Mouse (Mus musculus): Measurements from ENCODE around the gene Rnh1. TPM values are rescaled to one million over a fixed set of nuclear protein-coding genes. Genes with fewer than 3 reads are reported as not detected.

The Rnh1 gene
- polyA plus RNA-seq, 1 experiment from 2014 or later = 55.7 TPM

DNA sequence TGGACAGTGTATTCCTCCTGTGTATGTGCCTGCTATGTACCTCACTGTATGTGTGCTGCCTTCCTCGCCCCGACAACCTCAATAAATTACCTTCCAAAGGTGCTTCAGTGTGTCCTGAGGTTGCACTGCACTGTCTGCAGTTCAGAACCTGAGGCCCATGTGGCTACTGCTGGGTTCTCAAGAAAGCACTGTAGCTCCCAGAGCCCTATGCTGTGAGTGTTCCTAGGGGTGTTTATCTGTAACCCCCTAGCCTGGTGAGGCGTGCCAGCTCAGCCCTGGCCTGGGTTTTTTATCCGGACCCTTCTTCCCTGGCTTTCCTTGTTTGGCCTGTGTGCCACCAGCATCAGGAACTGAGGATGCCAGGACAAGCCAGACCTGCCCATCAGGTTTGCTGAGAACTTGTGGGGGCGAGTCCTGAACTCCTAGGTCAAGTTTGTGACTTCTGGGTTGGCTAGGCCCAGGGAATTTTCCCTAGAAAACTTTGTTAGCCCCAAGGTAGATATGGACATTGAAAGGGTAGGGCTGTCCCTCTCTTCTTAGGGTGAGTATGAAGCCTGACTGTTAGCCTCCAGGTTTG lies 46.0 kb upstream of the Rnh1 start:
- Histone ChIP-seq H3K36me3 (replicated peaks; ENCODE audit: insufficient read depth, low read length) (peaks cover 4% of the 10 kb centered on the region; the same call in 1 of the 2 replicates), H3K27me3 (ENCODE audit: insufficient read depth, low read length) (no peaks in the 10 kb centered on the region), H3K4me1 (ENCODE audit: insufficient read depth) (peaks cover 68% of the 10 kb centered on the region), H3K27ac (ENCODE audit: low read depth) (no peak overlapping the region), H3K4me2 (ENCODE audit: low read depth, low read length) (no peak overlapping the region), H3K9ac (replicated peaks) (no peak overlapping the region), H3K9me3 (ENCODE audit: low read length) (no peaks in the 10 kb centered on the region), H3K4me3 (ENCODE audit: low read depth, low read length) (no peak overlapping the region)
- no peak for TF ChIP-seq EP300 (IDR thresholded peaks at IDR 0.05; ENCODE audit: low read depth)
- TF ChIP-seq CTCF (IDR thresholded peaks at IDR 0.05; ENCODE audit: low read depth) = no peak
- no peak for ATAC-seq
- WGBS (ENCODE audit: insufficient replicate concordance) = 82% methylated on average over 5 of the region's 5 CpGs
- no peak for DNase-seq

DNA sequence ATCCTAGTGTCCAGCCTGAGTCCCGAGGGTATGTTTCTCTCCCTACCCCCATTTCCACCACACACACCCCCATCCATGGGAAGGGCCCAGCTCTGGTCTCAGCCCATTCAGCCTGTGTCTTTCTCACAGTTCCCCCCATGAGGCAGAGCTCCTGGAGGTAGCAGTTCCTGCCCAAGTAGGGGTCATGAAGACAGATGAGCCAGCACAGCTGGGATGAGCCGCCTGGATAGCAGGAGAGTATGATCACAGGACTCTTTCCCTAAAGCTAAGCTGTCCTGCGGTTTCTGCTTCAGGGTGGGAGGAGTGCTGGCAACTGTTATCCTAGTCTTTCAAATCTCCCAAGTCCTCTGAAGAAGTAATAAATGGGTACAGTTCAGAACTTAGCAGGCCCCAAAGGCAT lies 45.5 kb upstream of the Rnh1 start:
- DNase-seq = no peak
- H3K4me1 ChIP-seq (ENCODE audit: insufficient read depth) = peaks cover 68% of the 10 kb centered on the region

DNA sequence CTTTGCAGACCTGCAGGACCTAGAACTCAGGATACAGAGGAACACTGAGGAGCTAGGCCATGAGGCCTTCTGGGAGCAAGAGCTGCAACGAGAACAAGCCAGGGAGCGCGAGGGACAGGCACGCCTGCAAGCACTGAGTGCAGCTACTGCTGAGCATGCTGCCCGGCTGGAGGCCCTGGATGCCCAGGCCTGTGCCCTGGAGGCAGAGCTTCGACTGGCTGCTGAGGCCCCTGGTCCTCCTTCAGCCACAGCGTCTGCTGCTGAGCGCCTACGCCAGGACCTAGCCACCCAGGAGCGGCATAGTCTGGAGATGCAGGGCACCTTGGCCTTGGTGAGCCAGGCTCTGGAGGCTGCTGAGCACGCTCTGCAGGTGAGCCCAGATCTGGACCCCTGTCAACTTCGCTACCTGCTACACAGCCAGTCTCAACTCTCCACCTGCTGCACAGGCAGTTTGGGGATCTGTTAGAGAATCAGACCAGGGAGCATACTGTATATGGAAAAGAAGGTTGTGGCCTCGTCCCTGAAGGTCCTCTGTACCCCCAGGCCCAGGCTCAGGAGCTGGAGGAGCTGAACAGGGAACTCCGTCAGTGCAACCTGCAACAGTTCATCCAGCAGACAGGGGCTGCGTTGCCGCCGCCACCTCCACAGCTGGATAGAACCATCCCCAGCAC lies 44.8 kb upstream of the Rnh1 start:
- WGBS (ENCODE audit: insufficient replicate concordance) = 88% methylated on average over 17 of the region's 17 CpGs
- ATAC-seq = no peak
- no peak for TF ChIP-seq CTCF (IDR thresholded peaks at IDR 0.05; ENCODE audit: low read depth)
- no peak for TF ChIP-seq EP300 (IDR thresholded peaks at IDR 0.05; ENCODE audit: low read depth)
- Histone ChIP-seq H3K9ac (replicated peaks) (peak overlapping the region; percentile 75), H3K4me3 (ENCODE audit: low read depth, low read length) (no peak overlapping the region), H3K27me3 (ENCODE audit: insufficient read depth, low read length) (no peaks in the 10 kb centered on the region), H3K27ac (ENCODE audit: low read depth) (no peak overlapping the region), H3K4me2 (ENCODE audit: low read depth, low read length) (peak overlapping the region; percentile 99), H3K36me3 (replicated peaks; ENCODE audit: insufficient read depth, low read length) (peaks cover 4% of the 10 kb centered on the region; the same call in 1 of the 2 replicates), H3K9me3 (ENCODE audit: low read length) (no peaks in the 10 kb centered on the region), H3K4me1 (ENCODE audit: insufficient read depth) (peaks cover 62% of the 10 kb centered on the region)
- DNase-seq = no peak

More for the DNA sequence above, 45.5 kb upstream of the Rnh1 start:
- Histone ChIP-seq H3K27me3 (ENCODE audit: insufficient read depth, low read length) (no peaks in the 10 kb centered on the region), H3K4me3 (ENCODE audit: low read depth, low read length) (no peak overlapping the region), H3K27ac (ENCODE audit: low read depth) (no peak overlapping the region), H3K4me2 (ENCODE audit: low read depth, low read length) (peak overlapping the region; percentile 33), H3K9ac (replicated peaks) (no peak overlapping the region), H3K9me3 (ENCODE audit: low read length) (no peaks in the 10 kb centered on the region), H3K36me3 (replicated peaks; ENCODE audit: insufficient read depth, low read length) (peaks cover 4% of the 10 kb centered on the region; the same call in 1 of the 2 replicates)
- no peak for ATAC-seq
- WGBS (ENCODE audit: insufficient replicate concordance) = 83% methylated on average over 3 of the region's 3 CpGs
- no peak for TF ChIP-seq CTCF (IDR thresholded peaks at IDR 0.05; ENCODE audit: low read depth)
- no peak for TF ChIP-seq EP300 (IDR thresholded peaks at IDR 0.05; ENCODE audit: low read depth)

DNA sequence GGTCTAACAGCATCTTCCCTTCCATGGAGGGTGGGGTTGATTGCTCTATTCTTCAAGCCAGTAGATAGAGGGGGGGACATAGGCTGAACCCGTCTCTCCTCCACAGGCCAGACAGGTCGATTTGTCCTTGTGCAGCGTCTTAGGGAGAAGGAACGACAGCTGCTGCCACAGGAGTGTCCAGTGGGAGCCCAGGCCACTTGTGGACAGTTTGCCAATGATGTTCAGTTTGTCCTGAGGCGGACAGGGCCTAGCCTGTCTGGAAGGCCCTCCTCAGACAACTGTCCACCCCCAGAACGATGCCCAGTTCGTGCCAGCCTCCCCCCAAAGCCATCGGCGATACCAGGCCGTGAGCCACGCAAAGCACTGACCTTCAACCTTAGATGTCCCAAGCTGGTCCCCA lies 44.2 kb upstream of the Rnh1 start:
- no peak for DNase-seq
- H3K4me1 ChIP-seq (ENCODE audit: insufficient read depth) = peaks cover 56% of the 10 kb centered on the region
- WGBS (ENCODE audit: insufficient replicate concordance) = 78% methylated on average over 11 of the region's 11 CpGs
- peaks cover 4% of the 10 kb centered on the region; the same call in 1 of the 2 replicates for H3K36me3 ChIP-seq (replicated peaks; ENCODE audit: insufficient read depth, low read length)
- peak overlapping the region; percentile 57 for H3K27ac ChIP-seq (ENCODE audit: low read depth)
- no peaks in the 10 kb centered on the region for H3K27me3 ChIP-seq (ENCODE audit: insufficient read depth, low read length)
- H3K4me3 ChIP-seq (ENCODE audit: low read depth, low read length) = peak overlapping the region; percentile 70
- no peak for TF ChIP-seq EP300 (IDR thresholded peaks at IDR 0.05; ENCODE audit: low read depth)
- TF ChIP-seq CTCF (IDR thresholded peaks at IDR 0.05; ENCODE audit: low read depth) = no peak
- ATAC-seq = no peak
- peak overlapping the region; percentile 75 for H3K9ac ChIP-seq (replicated peaks)
- H3K9me3 ChIP-seq (ENCODE audit: low read length) = no peaks in the 10 kb centered on the region
- peak overlapping the region; percentile 99 for H3K4me2 ChIP-seq (ENCODE audit: low read depth, low read length)

DNA sequence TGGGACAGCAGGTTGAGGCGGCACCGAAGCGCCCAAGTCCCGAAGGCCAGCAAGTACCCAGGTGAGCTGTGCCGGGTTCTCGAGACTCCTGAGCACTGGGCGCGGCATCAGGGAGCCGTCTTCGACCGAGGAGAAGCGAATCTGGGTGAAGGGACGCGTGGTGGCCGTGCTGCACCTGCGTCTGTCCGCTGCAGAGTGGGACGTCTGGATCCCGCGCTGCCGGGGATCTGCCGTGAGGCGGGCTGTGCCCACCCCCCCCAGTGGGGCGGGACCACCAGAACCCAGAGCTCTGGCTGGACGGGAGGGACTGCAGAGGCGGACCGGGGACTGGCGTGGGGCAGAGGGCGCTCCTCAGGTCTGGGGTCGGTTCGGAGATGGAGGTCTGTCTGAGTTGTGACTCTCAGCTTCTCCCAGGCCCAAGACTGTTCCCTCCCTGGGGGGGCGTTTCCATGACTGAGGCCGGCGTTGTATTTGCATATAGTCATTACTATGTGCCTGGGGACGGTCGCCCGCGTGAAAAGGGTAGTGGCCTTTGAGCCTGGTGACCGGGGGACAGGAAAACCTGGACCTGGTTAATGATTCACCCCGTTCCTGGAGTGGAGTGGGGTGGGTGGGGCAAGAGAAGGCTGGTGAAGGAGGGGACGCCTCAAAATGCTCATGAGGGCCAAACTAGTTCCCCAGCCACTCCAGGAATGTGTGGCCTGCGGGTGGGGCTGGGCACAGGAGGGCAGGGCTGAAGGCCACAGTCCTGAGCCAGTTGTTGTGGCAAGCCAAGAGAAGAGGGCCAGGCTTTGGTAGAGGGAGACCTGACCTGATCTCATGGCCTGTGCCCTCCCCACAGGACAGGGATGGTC lies 43.5 kb upstream of the Rnh1 start:
- H3K27ac ChIP-seq (ENCODE audit: low read depth) = peak overlapping the region; percentile 93
- H3K4me2 ChIP-seq (ENCODE audit: low read depth, low read length) = peak overlapping the region; percentile 99
- no peaks in the 10 kb centered on the region for H3K9me3 ChIP-seq (ENCODE audit: low read length)
- H3K4me1 ChIP-seq (ENCODE audit: insufficient read depth) = peaks cover 53% of the 10 kb centered on the region
- H3K4me3 ChIP-seq (ENCODE audit: low read depth, low read length) = peak overlapping the region; percentile 70
- WGBS (ENCODE audit: insufficient replicate concordance) = 1% methylated on average over 41 of the region's 42 CpGs
- H3K9ac ChIP-seq (replicated peaks) = peak overlapping the region; percentile 75
- peak; percentile 85 for DNase-seq
- no peaks in the 10 kb centered on the region for H3K27me3 ChIP-seq (ENCODE audit: insufficient read depth, low read length)
- TF ChIP-seq CTCF (IDR thresholded peaks at IDR 0.05; ENCODE audit: low read depth) = no peak
- TF ChIP-seq EP300 (IDR thresholded peaks at IDR 0.05; ENCODE audit: low read depth) = peak; percentile 54
- peaks cover 4% of the 10 kb centered on the region; the same call in 1 of the 2 replicates for H3K36me3 ChIP-seq (replicated peaks; ENCODE audit: insufficient read depth, low read length)
- peak; percentile 71 for ATAC-seq
